Mouse (Mus musculus) erythroid progenitor cell, adult 5-6 weeks (primary cell): ENCODE results near the gene Lemd2. TPM values are rescaled to one million over a fixed set of nuclear protein-coding genes. Genes with fewer than 3 reads are reported as not detected.

Experiments used
- total RNA-seq, 2 experiments: library from RNA; stranded (forward) in 1 of 2; stranded (reverse) in 1 of 2; fragments of 150-400 nt in 1 of 2; fragments of 186-747, 209-891 nt in 1 of 2; gene quantifications; 2 replicates each; pipeline versions ENCODE4 v1.2.3 to v1.2.4; 2015 to 2017; ENCODE audit warnings: low replicate concordance in 2 of 2

The Lemd2 gene
- total RNA-seq, 2 experiments from 2014 or later, result 17.6 to 49.5 TPM

Other genes starting within 250 kb of the Lemd2 start
- gene Zbtb9, start 231.3 kb downstream of the Lemd2 start, total RNA-seq (2015; ENCODE audit: low replicate concordance), result 1.4 TPM in 1 of 2 replicates, not detected in the other
- 7.1 and 8.1 TPM in 2 replicates for gene Zbtb9, start 231.3 kb downstream of the Lemd2 start, total RNA-seq (2017; ENCODE audit: low replicate concordance)
- 32.7 and 36.0 TPM in 2 replicates for gene Bak1, start 175.5 kb downstream of the Lemd2 start, total RNA-seq (2015; ENCODE audit: low replicate concordance)
- gene Bak1, start 175.5 kb downstream of the Lemd2 start, total RNA-seq (2017; ENCODE audit: low replicate concordance), result 11.4 and 12.5 TPM in 2 replicates
- 1.3 and 9.0 TPM in 2 replicates for gene Itpr3, start 147.2 kb downstream of the Lemd2 start, total RNA-seq (2015; ENCODE audit: low replicate concordance)
- 0.98 and 2.2 TPM in 2 replicates for gene Itpr3, start 147.2 kb downstream of the Lemd2 start, total RNA-seq (2017; ENCODE audit: low replicate concordance)
- gene Uqcc2, start 70.6 kb downstream of the Lemd2 start, total RNA-seq (2015; ENCODE audit: low replicate concordance), result 9.6 and 33.9 TPM in 2 replicates
- 4.2 and 39.0 TPM in 2 replicates for gene Uqcc2, start 70.6 kb downstream of the Lemd2 start, total RNA-seq (2017; ENCODE audit: low replicate concordance)
- gene Ip6k3, start 36.7 kb downstream of the Lemd2 start, total RNA-seq (2015; ENCODE audit: low replicate concordance), result not detected in 2 replicates
- not detected in 2 replicates for gene Ip6k3, start 36.7 kb downstream of the Lemd2 start, total RNA-seq (2017; ENCODE audit: low replicate concordance)